Mouse (Mus musculus): ENCODE measurements around the gene Nek9. TPM values are rescaled to one million over a fixed set of nuclear protein-coding genes. Genes with fewer than 3 reads are reported as not detected.

Gene Nek9
- total RNA-seq, 2 experiments from 2014 or later = 35.7 to 36.3 TPM

GRCm38 (mm10) chr12:85266248-85266647 is 72.9 kb downstream of the Nek9 start:
- DNase-seq (ENCODE audit: low spot score in 2 of 2) = no peak

GRCm38 (mm10) chr12:85264940-85265339 is 74.2 kb downstream of the Nek9 start:
- DNase-seq (ENCODE audit: low spot score in 2 of 2) = no peak

- no peak for DNase-seq (ENCODE audit: low spot score in 2 of 2)
These were observed 74.6 kb downstream of the Nek9 start for GRCm38 (mm10) chr12:85264531-85264930.

- DNase-seq (ENCODE audit: low spot score in 2 of 2) = no peak
These were observed 76.0 kb downstream of the Nek9 start for GRCm38 (mm10) chr12:85263190-85263589.

- no peak for DNase-seq (ENCODE audit: low spot score in 2 of 2)
These were observed 76.7 kb downstream of the Nek9 start for GRCm38 (mm10) chr12:85262489-85262888.

GRCm38 (mm10) chr12:85257008-85257639 is 82.0 kb downstream of the Nek9 start:
- DNase-seq (ENCODE audit: low spot score in 2 of 2) = no peak

GRCm38 (mm10) chr12:85256074-85256751 is 82.9 kb downstream of the Nek9 start:
- no peak for DNase-seq (ENCODE audit: low spot score in 2 of 2)

- DNase-seq (ENCODE audit: low spot score in 2 of 2) = no peak
These were observed 87.1 kb downstream of the Nek9 start for GRCm38 (mm10) chr12:85252083-85252482.

Other genes with a start within 250 kb of the Nek9 start
- 1 to 10 TPM in 1 of 2 experiments, under 1 TPM in 1; 1.00 to 2.3 TPM for gene Prox2, start 228.6 kb downstream of the Nek9 start, total RNA-seq (2021)
- 100 to 1,000 TPM; 147 to 157 TPM for gene Dlst, start 228.5 kb downstream of the Nek9 start, total RNA-seq (2021)
- gene Rps6kl1, start 188.1 kb downstream of the Nek9 start, total RNA-seq (2021) = 10 to 100 TPM; 31.4 to 32.8 TPM
- gene Pgf, start 161.6 kb downstream of the Nek9 start, total RNA-seq (2021) = 1 to 10 TPM; 2.5 to 3.0 TPM
- 10 to 100 TPM; 63.4 to 67.2 TPM for gene Eif2b2, start 119.9 kb downstream of the Nek9 start, total RNA-seq (2021)
- gene Mlh3, start 68.8 kb downstream of the Nek9 start, total RNA-seq (2021) = 10 to 100 TPM; 17.5 TPM
- gene Acyp1, start 50.9 kb downstream of the Nek9 start, total RNA-seq (2021) = 10 to 100 TPM; 33.2 to 36.4 TPM
- 1 to 10 TPM; 2.3 to 2.8 TPM for gene Zc2hc1c, start 50.8 kb downstream of the Nek9 start, total RNA-seq (2021)
- gene Tmed10, start 35.5 kb upstream of the Nek9 start, total RNA-seq (2021) = 100 to 1,000 TPM; 162 to 165 TPM
- 10 to 100 TPM; 65.4 to 77.2 TPM for gene Fos, start 134.5 kb upstream of the Nek9 start, total RNA-seq (2021)

All from left cerebral cortex, adult 18-20 months (tissue).